Mouse (Mus musculus) embryonic stem cell, embryonic (primary cell): ENCODE measurements at regions not wholly inside any gene's neighbourhood (a gene's known extent, or its start where the extent isn't known, plus 50 kb on each side); places are given as distances from the start of the nearest gene placed in this dataset.

Source experiments
- CTCF ChIA-PET, 4 experiments: fragments of 300-600 bp in 2 of 4; fragments of 350-600 bp in 2 of 4; sonication (Branson Sonifier 250); formaldehyde crosslinking; loops; one replicate each; lab custom pipeline; 2022; ENCODE audit warnings: inconsistent platforms in 2 of 4; lab: Charles Lee
- POLR2A ChIA-PET, 4 experiments: fragments of 300-600 bp in 2 of 4; fragments of 350-600 bp in 2 of 4; sonication (Branson Sonifier 250); formaldehyde crosslinking; loops; one replicate each; lab custom pipeline; 2022; ENCODE audit warnings: antibody characterized with exemption in 4 of 4, inconsistent platforms in 1 of 4; lab: Charles Lee

DNA sequence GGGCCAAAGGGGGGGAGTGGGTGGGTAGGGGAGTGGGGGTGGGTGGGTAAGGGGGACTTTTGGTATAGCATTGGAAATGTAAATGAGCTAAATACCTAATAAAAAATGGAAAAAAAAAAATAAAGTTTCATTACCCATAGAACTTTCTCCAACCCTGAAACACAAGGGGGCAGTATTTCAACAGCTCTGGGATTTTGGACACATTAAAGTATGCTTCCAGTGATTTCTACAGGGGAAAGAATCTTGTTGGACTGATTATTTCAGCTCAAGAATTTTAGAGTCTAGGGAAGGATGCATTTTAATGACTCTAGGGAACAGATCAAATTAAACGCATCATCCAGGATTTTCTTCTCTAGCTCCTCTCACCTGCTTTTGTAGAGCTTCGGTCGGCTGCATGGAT lies 345.9 kb downstream of the Nrcam start:
- POLR2A ChIA-PET = interaction anchor here in 3 of 4 experiments (0.5 to 0.7 kb wide), 3 partner anchors 125 to 494 kb away, joined by 3 to 11 read pairs (median 3); no protein-coding TSS in a partner anchor

DNA sequence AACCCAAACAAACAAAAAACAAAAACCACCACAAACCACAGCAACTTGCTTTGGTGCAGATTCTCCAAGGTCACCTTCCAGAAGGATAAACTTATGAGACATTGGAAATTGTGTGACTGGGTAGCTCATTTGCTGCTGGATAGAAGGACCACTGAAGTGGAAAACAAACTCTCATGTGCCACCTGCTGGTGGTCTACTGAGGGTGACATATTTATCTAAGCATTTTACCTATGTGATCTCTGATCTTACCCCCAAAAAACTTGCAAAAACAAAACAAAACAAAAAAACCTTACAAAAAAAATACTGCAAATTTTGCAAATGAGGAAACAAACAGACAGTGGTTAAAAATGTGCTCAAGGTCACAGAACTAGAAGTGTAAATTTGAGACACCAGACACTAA lies 346.3 kb downstream of the Nrcam start:
- POLR2A ChIA-PET = interaction anchor here in 3 of 4 experiments (0.7 kb wide), 3 partner anchors 264 to 508 kb away, joined by 3 read pairs; no protein-coding TSS in a partner anchor
- CTCF ChIA-PET = interaction anchor here (0.6 to 1.7 kb wide), 22 partner anchors 9 to 697 kb away, joined by 3 to 12 read pairs (median 3); no protein-coding TSS in a partner anchor

More for the DNA sequence above, 345.9 kb downstream of the Nrcam start:
- CTCF ChIA-PET = interaction anchor here (0.5 to 1.7 kb wide), 23 partner anchors 8 to 698 kb away, joined by 3 to 12 read pairs (median 3); no protein-coding TSS in a partner anchor
